Mouse (Mus musculus) bone marrow, adult 2 months (tissue): ENCODE measurements around the gene Dnaaf2. TPM values are rescaled to one million over a fixed set of nuclear protein-coding genes. Genes with fewer than 3 reads are reported as not detected.
A peak's percentile ranks its signal among the peaks of the same experiment; 100 is the strongest.

ENCODE experiments used
- H3K27ac ChIP-seq: fragments of 200-500 bp; 2 replicates; pipeline ENCODE4 v1.5.1; 2012; ENCODE audit warnings: low read depth, mild to moderate bottlenecking, control low read depth, inconsistent platforms, low read length; ENCODE audit not compliant: control insufficient read depth, poor library complexity, insufficient read depth
- H3K4me1 ChIP-seq: fragments of 200-500 bp; 2 replicates; pipeline ENCODE4 v1.6.1; 2011; ENCODE audit warnings: low read length; ENCODE audit not compliant: control insufficient read depth, insufficient read depth
- H3K4me3 ChIP-seq: fragments of 200-500 bp; replicated peaks from 2 replicates; pipeline ENCODE3; 2011; ENCODE audit warnings: mild to moderate bottlenecking, low read depth, low read length, control low read depth; ENCODE audit not compliant: control insufficient read depth
- CTCF ChIP-seq: fragments of 200-500 bp; IDR thresholded peaks from 2 replicates; pipeline ENCODE4 v1.5.1; 2011; ENCODE audit warnings: low read length, control low read depth; ENCODE audit not compliant: control insufficient read depth, insufficient read depth
- POLR2A ChIP-seq: fragments of 200-500 bp; IDR thresholded peaks from 2 replicates; pipeline ENCODE4 v1.6.1; 2011; ENCODE audit warnings: low read depth, mild to moderate bottlenecking, control low read depth, low read length, borderline replicate concordance; ENCODE audit not compliant: control insufficient read depth
- WGBS: fragments of 180-500 bp; shearing (Covaris S2); methylation state at CpG from one replicate; pipeline ENCODE4 v1.1.7; 2018; 5-methylcytosine and 5-hydroxymethylcytosine counted together
- polyA plus RNA-seq: library from polyadenylated mRNA; stranded (reverse); fragments of >200 nt; gene quantifications from 2 replicates; pipeline ENCODE4 v1.2.4, GENCODE M21; 2011; ENCODE audit warnings: low replicate concordance; ENCODE audit not compliant: missing spikeins, insufficient read depth, insufficient read length

Dnaaf2 gene
- polyA plus RNA-seq, 1 experiment = 2.1 TPM

DNA sequence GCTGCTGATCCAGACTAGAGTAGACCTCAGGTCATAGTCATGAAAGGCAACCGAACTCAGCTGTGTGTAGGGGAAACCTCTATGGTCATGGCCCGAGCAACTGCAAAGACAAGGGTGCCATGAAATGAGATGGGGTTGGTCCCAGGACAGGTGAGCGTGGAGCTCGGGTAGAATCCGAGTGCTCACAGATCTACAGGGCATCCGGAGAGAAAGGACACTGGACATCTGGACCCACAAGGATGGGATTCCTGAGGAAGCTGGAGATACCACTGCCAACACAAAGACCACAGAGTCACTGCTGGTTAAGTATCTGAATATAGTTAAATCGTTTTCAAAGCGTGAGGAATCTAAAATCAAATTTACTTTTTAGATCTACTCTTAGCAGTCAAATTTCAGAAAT is 9.2 kb upstream of the Dnaaf2 start:
- H3K4me1 ChIP-seq = no peaks in the 10 kb centered on the region
- no peak for TF ChIP-seq CTCF
- H3K27ac ChIP-seq = no peak overlapping the region
- H3K4me3 ChIP-seq = no peak overlapping the region
- 89% methylated on average over 8 of the region's 8 CpGs for WGBS

GRCm38 (mm10) chr12:69204052-69204833 is 6.0 kb upstream of the Dnaaf2 start, which contains the start of gene Gm49384:
Gene Gm49384 (minus strand): TSS chr12:69204267.
- no peak within 1 kb of the TSS for H3K4me3 ChIP-seq
- TF ChIP-seq CTCF (no peak), POLR2A (no peak)
- no peaks in the 10 kb centered on the region for H3K4me1 ChIP-seq
- H3K27ac ChIP-seq = no peak within 1 kb of the TSS
- WGBS = 88% methylated on average over 16 of the region's 16 CpGs

GRCm38 (mm10) chr12:69198985-69199384 is 756 bp upstream of the Dnaaf2 start:
- H3K27ac ChIP-seq = no peak overlapping the region

GRCm38 (mm10) chr12:69197378-69198163 is 658 bp downstream of the Dnaaf2 start:
- H3K4me1 ChIP-seq = no peaks in the 10 kb centered on the region; the same call in 1 of the 2 replicates
- peak overlapping the region; percentile 98 for H3K27ac ChIP-seq
- H3K4me3 ChIP-seq = peak overlapping the region; percentile 98
- TF ChIP-seq POLR2A (peak; percentile 39; the same call in 1 of the 2 replicates), CTCF (no peak)
- under 1% methylated on average over 92 of the region's 94 CpGs for WGBS

More at GRCm38 (mm10) chr12:69198985-69199384, 756 bp upstream of the Dnaaf2 start:
- TF ChIP-seq CTCF (no peak), POLR2A (no peak)
- no peak overlapping the region for H3K4me3 ChIP-seq
- no peaks in the 10 kb centered on the region; the same call in 1 of the 2 replicates for H3K4me1 ChIP-seq

DNA sequence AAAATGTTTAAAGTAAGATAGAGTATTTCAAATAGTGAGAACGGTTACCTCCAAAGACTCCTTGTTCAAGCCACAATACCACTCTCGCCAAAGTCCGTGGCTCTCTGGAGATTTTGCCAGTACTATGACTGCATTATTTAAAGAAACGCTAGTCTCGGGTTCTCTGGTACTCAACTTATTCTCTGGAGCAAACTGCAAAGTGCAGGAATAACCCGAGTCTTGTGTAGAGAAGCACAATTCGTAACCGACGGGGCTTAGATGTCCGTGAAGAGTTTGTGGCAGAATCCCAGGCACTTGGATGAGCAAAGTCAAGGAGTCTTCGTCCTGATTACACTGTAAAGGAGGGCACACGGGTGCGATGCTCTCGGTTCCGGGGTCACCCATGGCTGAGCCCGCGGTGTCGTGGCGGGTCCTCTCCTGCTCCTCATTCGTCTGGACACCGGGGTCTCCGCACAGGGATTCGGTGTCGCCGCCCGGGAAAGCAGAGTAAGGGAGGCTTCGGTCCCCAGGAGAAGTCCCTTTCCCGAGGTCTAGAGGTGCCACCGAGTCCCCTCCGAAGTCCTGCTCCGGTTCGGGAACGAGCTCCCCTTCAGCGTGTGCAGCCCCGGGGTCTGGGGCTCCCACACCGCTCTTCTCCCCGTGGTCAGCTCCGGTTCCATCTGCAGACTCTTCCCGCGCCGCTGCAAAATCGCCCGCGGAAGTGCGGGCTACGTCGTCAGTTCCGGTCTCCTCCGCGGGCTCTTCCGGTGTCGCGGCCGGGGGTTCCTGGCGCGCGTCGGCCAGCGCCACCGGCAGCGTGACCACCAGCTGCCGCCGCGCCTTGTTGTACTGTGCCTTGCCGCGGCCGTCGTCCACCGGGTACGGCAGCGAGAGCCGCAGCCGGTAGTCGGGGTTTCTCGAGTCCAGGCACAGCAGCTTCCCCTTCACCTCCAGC is 1.5 kb downstream of the Dnaaf2 start, which contains the start of gene Gm49383:
Gm49383 (minus strand) TSS at position 661 of the 934 bp plus-strand sequence.
- Histone ChIP-seq H3K4me1 (no peaks in the 10 kb centered on the region; the same call in 1 of the 2 replicates), H3K4me3 (peak within 1 kb of the TSS; percentile 98), H3K27ac (peak within 1 kb of the TSS; percentile 98)
- under 1% methylated on average over 75 of the region's 75 CpGs for WGBS
- TF ChIP-seq CTCF = no peak
- peak; percentile 79; the same call in 1 of the 2 replicates for TF ChIP-seq POLR2A

DNA sequence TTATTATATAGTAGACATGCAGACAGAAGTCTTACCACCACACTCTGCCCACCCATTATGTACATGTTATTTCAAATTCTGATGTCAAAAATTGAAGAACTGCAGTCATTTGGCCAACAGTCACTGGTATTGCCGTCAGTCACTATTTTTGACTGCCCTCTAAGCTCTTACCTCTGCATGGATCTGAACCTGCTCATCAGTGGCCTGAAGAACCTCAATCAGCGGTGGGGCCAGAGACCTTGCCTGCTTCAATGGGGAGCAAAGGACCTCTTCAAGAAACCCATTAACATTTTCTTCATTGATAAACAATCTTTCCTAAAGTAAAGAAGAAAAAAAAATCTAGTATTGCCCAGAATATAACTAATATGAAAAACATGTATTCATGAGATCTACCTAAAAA is 5.6 kb downstream of the Dnaaf2 start:
- no peaks in the 10 kb centered on the region for H3K4me1 ChIP-seq
- no peak overlapping the region for H3K4me3 ChIP-seq
- TF ChIP-seq POLR2A = no peak
- TF ChIP-seq CTCF = no peak
- H3K27ac ChIP-seq = no peak overlapping the region
- 90% methylated on average over 2 of the region's 2 CpGs for WGBS

DNA sequence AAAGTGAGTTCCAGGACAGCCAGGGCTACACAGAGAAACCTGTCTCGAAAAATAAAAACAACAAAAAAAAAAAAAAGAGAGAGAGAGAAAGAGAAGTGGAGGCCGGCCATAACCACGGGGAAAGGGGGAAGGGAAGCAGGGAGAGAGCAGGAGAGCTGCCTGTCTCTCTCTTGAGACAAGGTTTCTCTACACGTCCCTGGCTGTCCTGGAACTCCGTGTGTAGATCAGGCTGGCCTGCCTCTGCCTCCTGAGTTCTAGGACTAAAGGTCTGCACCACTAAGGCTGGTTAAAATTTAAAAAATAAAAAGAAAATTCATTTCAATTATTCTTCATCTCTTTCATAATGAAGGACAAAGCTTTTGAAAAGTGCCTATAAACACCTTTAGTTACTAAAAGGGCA is 6.8 kb downstream of the Dnaaf2 start:
- TF ChIP-seq CTCF (no peak), POLR2A (no peak)
- WGBS = 72% methylated on average over 5 of the region's 5 CpGs
- Histone ChIP-seq H3K27ac (no peak overlapping the region), H3K4me3 (no peak overlapping the region), H3K4me1 (no peaks in the 10 kb centered on the region)
